Mouse (Mus musculus): Measurements from ENCODE around the gene Ptpn7. TPM values are rescaled to one million over a fixed set of nuclear protein-coding genes. Genes with fewer than 3 reads are reported as not detected.
"Not testable (repeated sequence)": the region's sequence is repeated elsewhere in the genome, so short reads cannot be mapped to it uniquely, and the experiment has no call there.

Ptpn7 gene
- polyA plus RNA-seq, 1 experiment from 2014 or later, result 9.6 TPM

DNA sequence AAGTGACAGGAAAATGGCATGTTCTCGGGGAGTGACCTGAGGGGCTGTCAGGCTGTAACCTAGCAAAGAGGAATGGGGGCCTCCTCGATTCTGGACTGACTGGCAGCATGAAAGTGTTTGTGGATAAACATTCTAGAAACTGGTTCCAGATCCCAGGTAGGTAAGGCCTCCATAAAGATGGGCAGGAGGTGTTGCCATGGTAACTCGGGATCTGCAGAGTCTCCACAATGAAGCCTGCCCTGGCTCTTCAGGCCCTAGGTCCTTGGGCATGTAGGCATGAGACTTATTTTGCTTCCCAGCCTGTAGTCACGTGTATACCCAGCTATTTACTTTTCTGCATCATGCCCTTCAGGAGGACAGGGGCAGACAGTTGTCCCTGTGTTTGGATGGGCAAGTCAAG, 48.8 kb downstream of the Ptpn7 start:
- no peak overlapping the region for H3K9ac ChIP-seq (ENCODE audit: low read depth, low read length)
- no peaks in the 10 kb centered on the region for H3K36me3 ChIP-seq (ENCODE audit: control insufficient read depth, insufficient read depth)
- 50% methylated on average over 4 of the region's 4 CpGs for WGBS (ENCODE audit: insufficient replicate concordance)
- no peak for ATAC-seq (ENCODE audit: low read depth)
- no peaks in the 10 kb centered on the region for H3K9me3 ChIP-seq (replicated peaks; ENCODE audit: control insufficient read depth, low read length)
- peaks cover 3% of the 10 kb centered on the region; the same call in 1 of the 2 replicates for H3K27me3 ChIP-seq (ENCODE audit: control insufficient read depth, insufficient read depth, low read depth, low read length)
- no peak overlapping the region for H3K27ac ChIP-seq (ENCODE audit: low read length)
- no peak overlapping the region for H3K4me3 ChIP-seq (ENCODE audit: low read depth, low read length)
- H3K4me1 ChIP-seq (ENCODE audit: control insufficient read depth, low read depth, low read length), result no peaks in the 10 kb centered on the region
- no peak overlapping the region for H3K4me2 ChIP-seq (ENCODE audit: low read depth, low read length)

DNA sequence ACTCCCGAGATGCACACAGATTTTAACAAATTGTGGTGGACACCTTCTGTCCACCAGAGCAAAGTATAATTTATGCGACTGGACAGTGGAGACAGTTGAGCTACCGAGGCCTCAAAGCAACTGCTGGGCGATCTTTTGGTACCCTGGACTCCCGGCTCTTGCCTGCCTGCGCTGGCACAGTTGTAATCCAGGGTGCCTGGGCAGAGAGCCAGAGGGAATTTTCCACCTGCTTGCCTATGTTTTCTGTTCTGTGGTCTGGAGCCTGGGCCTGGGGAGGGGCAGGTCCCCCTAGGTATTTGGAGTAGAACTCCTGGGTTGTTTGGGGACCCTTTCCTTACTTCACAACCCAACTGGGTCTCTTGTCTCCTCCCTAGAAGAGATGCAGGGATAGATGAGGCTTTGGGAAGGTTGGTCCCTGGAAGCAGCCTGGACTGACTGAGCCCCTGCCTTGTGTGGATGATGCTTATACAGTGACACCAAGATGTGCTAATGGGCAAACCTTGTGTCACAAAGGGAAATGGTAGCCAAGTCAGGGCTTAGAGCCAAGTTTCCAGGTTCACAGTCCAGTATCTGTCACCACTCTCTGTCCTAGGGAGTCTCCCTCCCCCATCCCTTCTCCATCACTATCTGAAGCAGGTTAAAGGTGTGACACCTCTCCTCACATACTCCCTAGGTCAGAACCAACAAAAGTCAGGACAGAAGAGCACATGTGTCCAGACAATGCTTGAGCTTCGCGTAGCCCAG, 49.6 kb downstream of the Ptpn7 start:
- 69% methylated on average over 8 of the region's 8 CpGs for WGBS (ENCODE audit: insufficient replicate concordance)

DNA sequence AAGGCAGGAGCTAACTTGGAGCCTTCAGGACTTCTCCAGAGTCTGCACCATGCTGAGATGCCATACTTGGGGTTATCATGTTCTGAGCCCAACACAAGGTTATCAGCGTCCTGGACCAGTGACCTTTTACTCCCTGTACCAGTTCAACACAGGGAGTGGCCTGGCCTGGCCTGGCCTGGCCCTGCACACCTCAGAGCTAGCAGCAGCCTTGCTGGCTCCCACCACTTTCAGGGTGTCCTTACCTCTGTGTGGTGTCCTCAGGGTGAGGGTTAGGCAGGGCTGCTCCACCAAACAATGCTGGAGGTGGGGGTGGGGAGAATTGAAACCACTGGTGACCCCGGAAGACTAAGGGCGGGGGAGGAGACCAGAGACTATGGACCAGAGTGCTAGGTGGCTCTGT, 50.5 kb downstream of the Ptpn7 start:
- Histone ChIP-seq H3K27ac (ENCODE audit: low read length) (no peak overlapping the region), H3K9me3 (replicated peaks; ENCODE audit: control insufficient read depth, low read length) (no peaks in the 10 kb centered on the region), H3K4me2 (ENCODE audit: low read depth, low read length) (no peak overlapping the region), H3K9ac (ENCODE audit: low read depth, low read length) (no peak overlapping the region), H3K4me1 (ENCODE audit: control insufficient read depth, low read depth, low read length) (no peaks in the 10 kb centered on the region), H3K36me3 (ENCODE audit: control insufficient read depth, insufficient read depth) (no peaks in the 10 kb centered on the region), H3K4me3 (ENCODE audit: low read depth, low read length) (no peak overlapping the region), H3K27me3 (ENCODE audit: control insufficient read depth, insufficient read depth, low read depth, low read length) (peaks cover 3% of the 10 kb centered on the region; the same call in 1 of the 2 replicates)
- no peak for ATAC-seq (ENCODE audit: low read depth)
- WGBS (ENCODE audit: insufficient replicate concordance), result 45% methylated on average over 3 of the region's 3 CpGs

More for the DNA sequence above, 49.6 kb downstream of the Ptpn7 start:
- no peak overlapping the region for H3K9ac ChIP-seq (ENCODE audit: low read depth, low read length)
- H3K9me3 ChIP-seq (replicated peaks; ENCODE audit: control insufficient read depth, low read length), result no peaks in the 10 kb centered on the region
- no peak for ATAC-seq (ENCODE audit: low read depth)
- no peak overlapping the region for H3K27ac ChIP-seq (ENCODE audit: low read length)
- no peaks in the 10 kb centered on the region for H3K36me3 ChIP-seq (ENCODE audit: control insufficient read depth, insufficient read depth)
- H3K4me2 ChIP-seq (ENCODE audit: low read depth, low read length), result no peak overlapping the region
- H3K4me1 ChIP-seq (ENCODE audit: control insufficient read depth, low read depth, low read length), result no peaks in the 10 kb centered on the region
- no peak overlapping the region for H3K4me3 ChIP-seq (ENCODE audit: low read depth, low read length)
- H3K27me3 ChIP-seq (ENCODE audit: control insufficient read depth, insufficient read depth, low read depth, low read length), result peaks cover 3% of the 10 kb centered on the region; the same call in 1 of the 2 replicates

DNA sequence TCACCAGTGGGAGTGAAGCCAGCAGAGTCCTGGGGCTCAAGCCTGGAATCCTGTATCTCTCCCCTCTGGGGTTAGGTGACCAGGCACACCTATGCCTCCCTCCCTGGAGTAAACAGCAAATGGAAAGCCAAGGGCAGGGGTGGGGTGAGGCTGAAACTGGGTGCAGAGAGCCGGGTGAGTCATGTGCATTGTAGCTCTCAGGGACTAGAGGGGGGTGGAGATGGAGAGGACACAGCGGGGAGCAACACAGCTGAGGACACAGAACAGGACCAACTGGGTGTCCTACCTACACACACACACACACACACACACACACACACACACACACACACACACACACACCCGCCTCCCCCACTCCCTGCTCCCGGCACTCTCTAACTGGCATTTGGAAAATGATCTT, 50.9 kb downstream of the Ptpn7 start:
- WGBS (ENCODE audit: insufficient replicate concordance), result 70% methylated on average over 3 of the region's 4 CpGs
- no peak overlapping the region for H3K9ac ChIP-seq (ENCODE audit: low read depth, low read length)

DNA sequence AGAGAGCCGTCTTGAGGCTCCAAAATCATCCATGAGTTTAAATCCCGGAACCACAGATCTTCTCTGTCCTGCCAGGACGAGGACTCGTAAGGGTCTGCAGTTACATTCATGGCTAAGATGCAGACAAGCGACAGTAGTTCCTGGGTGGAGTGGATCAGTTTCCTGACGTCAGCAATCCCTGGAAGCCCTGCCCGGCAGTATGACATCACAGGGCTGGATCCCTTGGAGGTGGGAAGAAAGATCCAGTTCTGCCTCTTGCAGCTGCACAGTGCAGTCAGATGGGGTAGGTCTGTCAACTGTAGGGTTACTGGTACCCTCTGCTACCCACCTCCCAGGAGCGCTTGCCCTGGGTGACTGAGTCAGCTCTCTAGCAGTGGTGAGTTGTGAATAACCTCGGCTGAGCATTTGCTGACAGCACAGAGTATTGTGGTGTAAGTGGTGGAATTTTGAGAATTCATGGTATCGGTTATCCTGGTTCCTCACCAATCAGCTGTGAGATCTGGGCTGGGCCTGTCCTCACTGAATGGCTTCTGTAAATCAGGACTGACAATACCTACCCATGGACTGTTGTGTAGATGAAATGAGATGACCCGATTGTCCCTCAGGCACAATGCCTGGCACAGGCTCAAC, 51.6 kb downstream of the Ptpn7 start:
- no peak for ATAC-seq (ENCODE audit: low read depth)
- 60% methylated on average over 11 of the region's 11 CpGs for WGBS (ENCODE audit: insufficient replicate concordance)
- Histone ChIP-seq H3K4me3 (ENCODE audit: low read depth, low read length) (no peak overlapping the region), H3K9ac (ENCODE audit: low read depth, low read length) (no peak overlapping the region), H3K27me3 (ENCODE audit: control insufficient read depth, insufficient read depth, low read depth, low read length) (peaks cover 3% of the 10 kb centered on the region; the same call in 1 of the 2 replicates), H3K27ac (ENCODE audit: low read length) (no peak overlapping the region), H3K4me2 (ENCODE audit: low read depth, low read length) (no peak overlapping the region), H3K36me3 (ENCODE audit: control insufficient read depth, insufficient read depth) (no peaks in the 10 kb centered on the region), H3K9me3 (replicated peaks; ENCODE audit: control insufficient read depth, low read length) (no peaks in the 10 kb centered on the region), H3K4me1 (ENCODE audit: control insufficient read depth, low read depth, low read length) (no peaks in the 10 kb centered on the region)

More for the DNA sequence above, 50.9 kb downstream of the Ptpn7 start:
- H3K36me3 ChIP-seq (ENCODE audit: control insufficient read depth, insufficient read depth), result no peaks in the 10 kb centered on the region
- no peaks in the 10 kb centered on the region for H3K4me1 ChIP-seq (ENCODE audit: control insufficient read depth, low read depth, low read length)
- no peaks in the 10 kb centered on the region for H3K9me3 ChIP-seq (replicated peaks; ENCODE audit: control insufficient read depth, low read length)
- H3K4me2 ChIP-seq (ENCODE audit: low read depth, low read length), result no peak overlapping the region
- ATAC-seq (ENCODE audit: low read depth), result no peak
- H3K27ac ChIP-seq (ENCODE audit: low read length), result no peak overlapping the region
- H3K27me3 ChIP-seq (ENCODE audit: control insufficient read depth, insufficient read depth, low read depth, low read length), result peaks cover 3% of the 10 kb centered on the region; the same call in 1 of the 2 replicates
- no peak overlapping the region for H3K4me3 ChIP-seq (ENCODE audit: low read depth, low read length)

DNA sequence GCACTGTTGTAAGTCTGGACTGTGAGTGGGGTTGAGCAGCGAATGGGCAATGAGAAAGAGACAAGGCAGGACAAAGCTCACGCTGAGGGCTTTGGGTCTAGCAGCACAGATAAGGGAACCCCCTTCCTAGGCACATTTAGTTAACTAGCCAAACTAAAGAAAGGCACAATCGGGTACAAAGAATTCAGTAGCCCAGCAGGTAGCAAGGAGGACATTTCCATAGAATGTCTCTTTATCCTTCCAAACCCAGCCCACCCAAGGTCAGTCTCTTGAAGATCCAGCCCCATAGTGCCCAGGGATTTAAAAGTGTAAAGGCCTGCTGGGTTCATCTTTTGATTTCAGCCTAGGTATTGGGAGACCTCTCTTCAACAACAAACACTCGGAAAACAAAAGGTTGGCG, 53.4 kb downstream of the Ptpn7 start:
- no peak overlapping the region for H3K4me2 ChIP-seq (ENCODE audit: low read depth, low read length)
- H3K4me3 ChIP-seq (ENCODE audit: low read depth, low read length), result no peak overlapping the region
- WGBS (ENCODE audit: insufficient replicate concordance), result 45% methylated on average over 5 of the region's 5 CpGs
- no peaks in the 10 kb centered on the region for H3K9me3 ChIP-seq (replicated peaks; ENCODE audit: control insufficient read depth, low read length)
- no peak for ATAC-seq (ENCODE audit: low read depth)
- H3K36me3 ChIP-seq (ENCODE audit: control insufficient read depth, insufficient read depth), result no peaks in the 10 kb centered on the region
- peaks cover 3% of the 10 kb centered on the region; the same call in 1 of the 2 replicates for H3K27me3 ChIP-seq (ENCODE audit: control insufficient read depth, insufficient read depth, low read depth, low read length)
- no peaks in the 10 kb centered on the region for H3K4me1 ChIP-seq (ENCODE audit: control insufficient read depth, low read depth, low read length)
- no peak overlapping the region for H3K27ac ChIP-seq (ENCODE audit: low read length)
- H3K9ac ChIP-seq (ENCODE audit: low read depth, low read length), result no peak overlapping the region

DNA sequence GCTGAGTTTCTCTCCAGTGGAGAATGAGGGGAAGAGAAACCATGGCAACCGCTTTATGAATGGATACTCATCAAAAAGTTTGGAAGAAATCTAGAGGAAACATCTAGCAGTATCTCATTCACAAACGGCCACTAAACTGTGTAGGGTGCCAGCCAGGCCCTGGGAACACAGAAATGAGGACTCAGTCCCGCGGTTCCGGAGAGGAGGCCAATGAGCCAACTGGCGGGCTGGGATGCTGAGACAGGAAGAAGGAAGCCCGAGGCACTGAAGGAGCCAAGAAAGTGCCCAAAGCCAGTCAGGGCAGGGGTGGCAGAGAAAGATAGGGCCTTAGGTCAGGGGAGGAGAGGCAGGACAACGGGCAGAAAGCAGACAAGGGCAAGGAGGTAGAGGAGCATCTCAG, 53.9 kb downstream of the Ptpn7 start:
- H3K4me1 ChIP-seq (ENCODE audit: control insufficient read depth, low read depth, low read length), result no peaks in the 10 kb centered on the region
- no peak overlapping the region for H3K27ac ChIP-seq (ENCODE audit: low read length)
- H3K9ac ChIP-seq (ENCODE audit: low read depth, low read length), result no peak overlapping the region
- 40% methylated on average over 8 of the region's 8 CpGs for whole genome bisulfite sequencing (ENCODE audit: insufficient replicate concordance)
- ATAC-seq (ENCODE audit: low read depth), result no peak
- no peaks in the 10 kb centered on the region for H3K9me3 ChIP-seq (replicated peaks; ENCODE audit: control insufficient read depth, low read length)
- H3K27me3 ChIP-seq (ENCODE audit: control insufficient read depth, insufficient read depth, low read depth, low read length), result peaks cover 3% of the 10 kb centered on the region; the same call in 1 of the 2 replicates
- H3K36me3 ChIP-seq (ENCODE audit: control insufficient read depth, insufficient read depth), result no peaks in the 10 kb centered on the region
- no peak overlapping the region for H3K4me3 ChIP-seq (ENCODE audit: low read depth, low read length)
- no peak overlapping the region for H3K4me2 ChIP-seq (ENCODE audit: low read depth, low read length)

DNA sequence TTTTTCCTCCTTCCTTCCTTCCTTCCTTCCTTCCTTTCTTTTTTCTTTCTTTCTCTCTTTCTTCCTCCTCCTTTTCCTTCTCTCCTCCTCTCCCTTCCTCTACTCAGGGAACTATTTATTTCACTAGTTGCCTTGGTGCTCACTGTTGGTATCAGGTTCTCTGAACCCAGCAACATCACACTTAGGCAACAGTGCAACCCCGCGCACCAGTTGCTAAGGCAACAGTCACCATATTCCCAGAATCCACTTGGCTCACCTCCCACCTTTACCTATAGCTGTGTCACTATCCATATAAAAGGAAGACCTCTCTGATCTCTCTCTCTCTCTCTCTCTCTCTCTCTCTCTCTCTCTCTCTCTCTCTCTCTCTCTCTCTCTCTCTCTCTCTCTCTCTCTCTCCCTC, 54.5 kb downstream of the Ptpn7 start:
- H3K4me1 ChIP-seq (ENCODE audit: control insufficient read depth, low read depth, low read length); H3K4me2 ChIP-seq (ENCODE audit: low read depth, low read length); H3K9ac ChIP-seq (ENCODE audit: low read depth, low read length); H3K27me3 ChIP-seq (ENCODE audit: control insufficient read depth, insufficient read depth, low read depth, low read length); ATAC-seq (ENCODE audit: low read depth); H3K36me3 ChIP-seq (ENCODE audit: control insufficient read depth, insufficient read depth); H3K27ac ChIP-seq (ENCODE audit: low read length); H3K9me3 ChIP-seq (replicated peaks; ENCODE audit: control insufficient read depth, low read length); H3K4me3 ChIP-seq (ENCODE audit: low read depth, low read length): not testable (repeated sequence)
- 37% methylated on average over 2 of the region's 2 CpGs for WGBS (ENCODE audit: insufficient replicate concordance)

DNA sequence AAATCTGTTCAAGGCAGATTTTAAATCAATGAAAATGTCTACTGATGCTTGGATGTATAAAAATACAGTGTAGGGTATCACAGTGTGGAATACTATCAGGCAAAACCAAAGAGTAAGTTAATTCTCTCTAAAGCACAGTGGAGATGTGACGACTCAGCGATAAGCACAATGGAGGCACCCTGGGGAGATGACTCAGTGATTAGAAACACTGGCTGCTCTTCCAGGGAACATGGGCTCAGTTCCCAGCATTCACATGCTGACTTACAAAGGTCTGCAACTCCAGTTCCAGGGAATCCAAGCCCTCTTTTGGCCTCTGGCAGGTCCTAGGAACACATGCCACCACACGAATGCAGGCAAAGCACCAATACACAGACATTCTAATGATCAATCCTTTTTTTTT, 55.7 kb downstream of the Ptpn7 start:
- H3K4me3 ChIP-seq (ENCODE audit: low read depth, low read length), result no peak overlapping the region
- H3K27ac ChIP-seq (ENCODE audit: low read length), result no peak overlapping the region
- H3K36me3 ChIP-seq (ENCODE audit: control insufficient read depth, insufficient read depth), result no peaks in the 10 kb centered on the region
- no peaks in the 10 kb centered on the region for H3K9me3 ChIP-seq (replicated peaks; ENCODE audit: control insufficient read depth, low read length)
- WGBS (ENCODE audit: insufficient replicate concordance), result 47% methylated on average over 3 of the region's 3 CpGs
- no peaks in the 10 kb centered on the region for H3K4me1 ChIP-seq (ENCODE audit: control insufficient read depth, low read depth, low read length)
- H3K4me2 ChIP-seq (ENCODE audit: low read depth, low read length), result no peak overlapping the region
- peaks cover 3% of the 10 kb centered on the region; the same call in 1 of the 2 replicates for H3K27me3 ChIP-seq (ENCODE audit: control insufficient read depth, insufficient read depth, low read depth, low read length)
- ATAC-seq (ENCODE audit: low read depth), result no peak
- no peak overlapping the region for H3K9ac ChIP-seq (ENCODE audit: low read depth, low read length)

Data from liver, embryonic 16.5 days (tissue).